Mouse (Mus musculus): Measurements from ENCODE around the gene Galntl6.
"Not testable (repeated sequence)": the region's sequence is repeated elsewhere in the genome, so short reads cannot be mapped to it uniquely, and the experiment has no call there.

Galntl6 gene

DNA sequence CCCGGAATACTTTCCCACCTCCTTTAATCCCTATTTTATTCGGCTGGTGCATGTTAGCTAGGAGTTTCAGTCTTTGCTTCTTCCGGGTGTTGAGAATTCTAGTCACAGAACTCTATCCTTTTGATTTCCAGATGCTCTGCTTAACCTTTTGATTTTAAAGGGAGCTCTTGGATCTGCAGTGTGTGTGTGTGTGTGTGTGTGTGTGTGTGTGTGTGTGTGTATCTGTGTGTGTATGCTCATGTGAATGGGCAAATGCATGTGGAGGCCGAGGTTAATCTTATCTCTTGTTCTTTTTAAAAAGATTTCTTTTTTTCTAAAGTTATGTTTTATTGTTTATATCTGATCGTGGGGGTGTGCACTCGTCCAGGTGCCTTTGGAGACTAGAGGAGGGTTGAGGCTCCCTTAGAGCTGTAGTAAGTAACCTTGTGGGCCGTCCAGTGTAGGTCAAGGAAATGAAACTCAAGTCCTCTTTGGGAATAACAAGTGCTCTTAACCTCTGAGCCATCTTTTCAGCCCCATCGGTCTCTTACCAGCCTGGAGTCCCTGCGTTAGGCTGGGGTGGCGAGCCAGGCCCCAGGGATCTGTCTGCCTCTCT, 1145.9 kb downstream of the Galntl6 start:
- no peak for DNase-seq (ENCODE audit: low spot score in 2 of 2)

DNA sequence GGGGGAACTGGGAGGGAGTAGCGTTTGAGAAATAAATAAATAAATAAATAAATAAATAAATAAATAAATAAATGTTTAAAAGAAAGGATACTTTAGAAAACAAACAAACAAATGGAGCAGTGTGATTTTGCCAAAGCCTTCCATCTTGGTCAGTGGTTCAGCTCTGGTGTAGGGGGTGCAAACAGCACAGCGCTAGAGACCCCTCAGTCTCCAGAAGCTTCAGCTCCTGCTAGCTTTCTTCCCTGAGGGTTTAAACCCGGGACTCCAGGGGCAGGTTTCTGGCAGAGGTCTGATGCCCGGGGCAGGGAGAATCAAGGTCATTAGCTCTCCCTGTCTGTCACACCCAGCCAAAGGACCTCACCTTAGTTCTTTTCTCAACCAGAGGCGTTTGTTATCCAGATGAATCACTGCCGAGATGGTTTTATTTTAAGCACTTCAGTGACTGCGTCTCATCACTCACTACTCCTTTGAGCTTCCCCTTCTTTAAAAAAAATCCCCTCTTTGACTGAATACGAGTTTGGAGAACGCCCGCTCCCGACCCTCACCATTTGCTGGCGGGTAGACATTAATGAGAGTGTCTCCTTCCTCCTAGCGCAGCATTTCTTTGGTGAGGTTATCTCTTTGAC, 1146.6 kb downstream of the Galntl6 start:
- DNase-seq (ENCODE audit: low spot score in 2 of 2): no peak

DNA sequence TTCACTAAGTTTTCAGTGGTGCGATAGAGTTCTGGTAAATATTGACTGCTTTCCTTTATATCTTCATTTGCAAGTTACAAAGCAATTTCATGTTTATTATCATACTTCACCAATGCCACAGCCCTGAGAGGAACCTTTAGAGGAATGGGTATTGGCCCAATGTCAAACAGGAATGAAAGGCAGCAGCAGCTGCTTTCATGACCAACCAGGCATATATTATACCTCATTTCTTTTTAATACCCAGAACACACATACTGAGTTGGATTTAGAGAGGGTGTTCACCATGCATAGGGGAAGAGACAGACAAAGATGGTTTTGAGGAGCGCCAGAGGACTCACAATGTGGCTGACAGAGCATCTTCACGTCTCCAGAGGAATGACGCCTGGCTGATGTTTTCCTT, 1147.2 kb downstream of the Galntl6 start:
- DNase-seq (ENCODE audit: low spot score in 2 of 2): no peak

DNA sequence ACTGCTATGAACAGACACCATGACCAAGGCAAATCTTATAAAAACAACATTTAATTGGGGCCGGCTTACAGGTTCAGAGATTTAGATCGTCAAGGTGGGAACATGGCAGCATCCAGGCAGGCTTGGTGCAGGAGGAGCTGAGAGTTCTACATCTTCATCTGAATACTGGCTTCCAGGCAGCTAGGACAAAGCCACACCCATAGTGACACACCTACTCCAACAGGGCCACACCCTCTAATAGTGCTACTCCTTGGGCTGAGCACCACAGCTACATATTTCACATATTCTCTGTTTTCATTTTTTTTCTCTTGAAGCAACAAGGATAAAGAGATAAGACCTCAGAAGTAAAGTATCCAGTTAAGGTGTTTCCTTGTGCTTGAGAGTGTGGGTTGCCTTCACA, 1149.8 kb downstream of the Galntl6 start:
- not testable (repeated sequence) for DNase-seq (ENCODE audit: low spot score in 2 of 2)

DNA sequence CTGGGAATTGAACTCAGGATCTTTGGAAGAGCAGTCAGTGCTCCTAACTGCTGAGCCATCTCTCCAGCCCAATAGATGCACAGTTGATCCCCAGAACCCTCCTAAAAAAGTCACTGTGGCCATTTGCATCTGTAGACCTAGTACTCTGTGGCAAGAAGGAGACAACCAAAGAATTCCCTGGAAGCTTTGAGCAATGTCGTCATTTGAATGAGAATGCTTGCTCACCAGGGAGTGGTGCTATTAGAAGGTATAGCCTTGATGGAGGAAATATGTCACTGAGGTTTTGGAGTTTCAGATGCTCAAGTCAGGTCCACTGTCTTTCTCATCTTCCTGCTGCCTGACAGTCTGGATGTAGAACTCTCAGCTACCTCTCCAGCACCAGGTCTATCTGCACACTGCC, 1151.5 kb downstream of the Galntl6 start:
- DNase-seq (ENCODE audit: low spot score in 2 of 2): no peak

DNA sequence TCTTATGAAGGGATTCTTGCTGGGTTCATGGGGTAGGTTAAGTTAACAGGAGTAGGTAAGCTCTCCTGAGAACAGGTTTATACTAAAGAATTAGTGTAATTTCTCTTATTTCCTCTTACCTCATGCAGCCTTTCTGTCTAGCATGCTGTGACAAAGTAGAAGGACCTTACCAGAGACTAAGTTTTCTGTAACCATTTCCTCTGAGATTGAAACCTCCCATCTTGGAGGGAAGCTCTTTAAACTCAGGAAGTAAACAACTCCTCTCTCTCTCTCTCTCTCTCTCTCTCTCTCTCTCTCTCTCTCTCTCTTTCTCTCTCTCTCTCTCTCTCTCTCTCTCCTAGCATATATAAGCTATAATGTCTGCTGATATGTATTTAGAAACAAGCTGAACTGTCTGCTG, 1153.6 kb downstream of the Galntl6 start:
- DNase-seq (ENCODE audit: low spot score in 2 of 2): no peak

DNA sequence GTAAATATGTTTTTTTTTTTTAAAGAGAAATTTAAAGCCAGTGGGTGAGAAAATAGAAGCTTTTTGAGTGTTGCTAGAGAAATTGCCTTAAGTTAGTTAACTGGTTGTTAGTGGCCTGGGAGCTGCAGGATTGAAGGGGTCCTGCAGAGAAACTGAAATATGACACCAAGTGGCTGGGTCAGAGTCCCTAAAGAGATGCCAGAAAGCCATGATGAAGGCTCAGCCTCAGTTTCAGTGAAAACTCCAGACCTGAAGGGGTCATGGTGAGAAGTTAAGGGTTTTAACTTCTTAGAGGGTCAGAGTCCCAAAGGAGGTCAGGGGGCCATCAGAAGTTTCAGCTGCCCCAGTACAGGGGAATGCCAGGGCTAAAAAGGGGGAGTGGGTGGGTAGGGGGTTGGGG, 1155.0 kb downstream of the Galntl6 start:
- DNase-seq (ENCODE audit: low spot score in 2 of 2): no peak

DNA sequence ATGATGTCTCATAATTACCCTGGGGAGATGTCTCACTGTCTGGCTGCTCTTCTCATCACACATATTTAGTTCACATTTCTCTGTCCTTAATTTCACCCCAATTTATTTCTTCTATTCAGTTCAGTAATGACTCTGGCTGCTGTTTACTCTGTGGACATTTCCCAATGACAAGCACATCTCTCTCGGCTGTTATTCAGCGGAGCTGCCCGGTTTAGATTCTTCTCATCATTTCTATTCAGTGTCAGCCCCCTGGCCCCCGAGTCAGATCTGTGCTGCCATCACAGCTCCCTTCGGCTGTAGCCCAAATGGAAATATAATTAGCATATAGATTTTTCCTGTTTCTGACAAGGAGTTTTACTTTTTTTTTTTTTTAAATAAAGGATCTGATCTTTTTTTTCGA, 1158.4 kb downstream of the Galntl6 start:
- DNase-seq (ENCODE audit: low spot score in 2 of 2): no peak

DNA sequence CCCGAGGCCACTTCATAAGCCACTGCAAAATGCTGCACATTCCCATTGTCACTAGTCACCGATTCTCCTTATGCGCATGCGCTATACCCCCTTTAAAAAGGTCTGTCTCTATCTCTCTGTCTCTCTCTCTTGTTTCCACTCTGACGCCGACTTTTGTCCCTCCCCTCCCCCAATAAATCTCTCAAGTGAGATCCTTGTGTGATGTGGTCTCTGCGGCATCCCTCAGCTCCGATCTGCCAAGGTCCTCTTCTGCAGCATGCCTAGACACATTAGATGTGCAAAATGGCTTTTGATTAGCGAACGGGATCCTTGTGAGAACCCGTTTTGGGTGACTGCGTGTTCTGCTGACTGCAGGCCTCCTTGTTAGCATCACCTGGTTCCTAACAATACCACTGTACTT, 1168.8 kb downstream of the Galntl6 start:
- no peak for DNase-seq (ENCODE audit: low spot score in 2 of 2)

DNA sequence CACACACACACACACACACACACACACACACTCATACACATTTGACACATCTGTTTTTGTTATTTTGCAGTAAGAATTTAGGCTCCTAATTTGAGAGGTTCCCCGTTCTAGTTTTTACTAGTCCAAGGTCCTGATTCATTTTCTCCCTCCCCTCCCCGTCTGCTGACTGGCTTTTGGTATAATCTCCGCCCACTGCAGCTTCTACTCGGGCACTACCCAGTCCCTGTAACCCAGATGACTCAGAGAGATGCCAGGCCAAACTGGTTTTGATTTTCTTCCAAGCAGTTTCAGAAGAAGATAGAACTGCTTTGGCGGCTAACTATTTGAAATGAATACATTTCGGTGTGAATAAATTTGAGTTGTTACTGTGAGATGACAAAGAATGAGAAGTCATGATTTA, 1170.5 kb downstream of the Galntl6 start:
- peak; percentile 14 to 57 for DNase-seq (ENCODE audit: low spot score in 2 of 2)

DNA sequence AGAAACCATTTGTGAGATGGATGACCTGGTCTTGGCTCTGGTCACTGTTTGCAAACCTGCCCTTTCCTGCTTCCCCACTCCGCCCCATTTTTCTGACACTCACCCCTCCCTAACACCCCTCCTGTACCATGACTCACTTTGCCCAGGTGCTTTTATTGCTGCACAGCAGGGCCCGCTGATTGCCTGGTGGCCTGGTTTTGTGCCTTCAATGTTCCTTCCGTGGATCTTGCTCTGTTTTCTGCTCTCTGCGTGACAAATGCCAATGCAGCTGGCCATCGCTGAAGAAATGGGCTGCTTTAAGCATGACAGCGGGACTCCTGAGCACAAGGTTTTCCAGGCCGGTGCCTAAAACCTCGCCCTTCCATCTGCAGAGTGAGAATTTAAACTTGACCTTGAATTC, 1171.1 kb downstream of the Galntl6 start:
- DNase-seq (ENCODE audit: low spot score in 2 of 2): peak; percentile 41 to 69

DNA sequence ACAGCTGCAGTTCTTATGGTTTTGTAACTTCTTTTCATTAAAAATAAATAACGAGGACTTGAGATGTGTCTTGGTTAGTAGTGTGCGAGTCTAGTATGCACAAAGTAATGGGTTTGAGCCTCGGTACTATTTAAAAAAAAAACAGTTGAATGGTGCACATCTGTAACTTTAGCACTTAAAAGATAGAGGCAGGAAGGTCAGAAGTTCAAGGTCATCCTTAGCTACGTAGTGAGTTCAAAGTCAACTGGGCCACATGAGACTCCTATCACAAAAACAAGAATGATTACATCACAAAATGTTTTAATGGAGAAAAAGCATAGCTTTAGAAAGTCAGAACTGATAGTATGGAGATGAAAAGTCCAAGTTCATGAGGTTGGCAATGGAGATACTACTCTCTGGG, 1175.2 kb downstream of the Galntl6 start:
- DNase-seq (ENCODE audit: low spot score in 2 of 2): no peak

DNA sequence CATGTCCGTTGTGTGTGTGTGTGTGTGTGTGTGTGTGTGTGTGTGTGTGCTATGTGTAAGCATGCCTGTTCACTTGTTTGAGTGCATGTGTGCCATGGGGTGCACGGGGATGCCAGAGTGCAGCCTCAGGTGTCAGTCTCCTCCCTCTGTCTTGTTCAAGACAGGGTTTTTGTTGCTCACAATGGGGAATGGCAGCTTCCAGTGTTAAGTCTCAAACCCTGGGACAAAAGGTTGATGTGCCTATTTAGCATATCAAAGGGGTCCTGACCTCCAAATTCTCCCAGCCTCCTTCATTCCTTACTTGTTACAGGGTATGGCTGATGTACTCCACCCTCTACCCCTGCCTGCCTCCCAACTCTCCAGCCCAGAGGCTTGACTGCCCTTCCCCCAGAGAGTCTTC, 1179.6 kb downstream of the Galntl6 start:
- DNase-seq (ENCODE audit: low spot score in 2 of 2): no peak

DNA sequence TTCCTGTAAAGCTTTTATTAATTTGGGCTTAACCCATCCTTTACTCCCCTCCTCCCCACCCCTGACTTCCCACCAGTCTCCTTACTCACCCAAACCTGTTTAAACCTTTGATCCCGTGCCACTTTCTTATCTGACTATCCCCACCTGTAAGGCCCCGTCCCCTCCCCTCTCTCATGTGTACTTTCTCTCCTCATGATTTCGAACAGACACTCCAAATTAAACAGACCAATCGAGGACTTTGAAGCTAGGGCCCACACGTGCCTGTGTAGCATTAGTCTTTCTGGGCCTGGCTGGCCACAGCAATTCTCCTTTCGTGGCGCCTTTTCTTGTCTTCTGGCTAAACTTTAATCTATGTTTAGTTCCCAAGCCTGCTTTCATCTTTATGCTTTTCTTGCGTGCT, 1180.8 kb downstream of the Galntl6 start:
- DNase-seq (ENCODE audit: low spot score in 2 of 2): no peak

DNA sequence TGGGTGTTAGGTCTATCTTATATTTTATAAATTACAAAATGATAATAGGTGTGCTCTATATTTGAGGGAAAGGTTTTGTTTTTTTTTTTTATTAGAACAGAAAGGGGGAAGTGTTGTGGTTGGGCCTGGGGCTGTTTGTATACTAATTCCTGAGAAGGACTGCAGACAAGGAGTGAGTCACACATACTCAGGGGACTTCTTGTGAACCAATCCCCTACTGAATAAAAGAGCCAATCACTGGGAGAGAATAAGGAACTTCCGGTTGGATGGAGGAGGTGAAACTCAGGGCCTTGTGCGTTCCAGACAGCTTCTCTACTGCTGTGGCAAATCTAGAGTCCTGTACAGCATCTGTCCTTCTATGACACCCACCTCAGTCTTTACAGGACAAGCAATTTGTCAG, 1184.2 kb downstream of the Galntl6 start:
- no peak for DNase-seq (ENCODE audit: low spot score in 2 of 2)

DNA sequence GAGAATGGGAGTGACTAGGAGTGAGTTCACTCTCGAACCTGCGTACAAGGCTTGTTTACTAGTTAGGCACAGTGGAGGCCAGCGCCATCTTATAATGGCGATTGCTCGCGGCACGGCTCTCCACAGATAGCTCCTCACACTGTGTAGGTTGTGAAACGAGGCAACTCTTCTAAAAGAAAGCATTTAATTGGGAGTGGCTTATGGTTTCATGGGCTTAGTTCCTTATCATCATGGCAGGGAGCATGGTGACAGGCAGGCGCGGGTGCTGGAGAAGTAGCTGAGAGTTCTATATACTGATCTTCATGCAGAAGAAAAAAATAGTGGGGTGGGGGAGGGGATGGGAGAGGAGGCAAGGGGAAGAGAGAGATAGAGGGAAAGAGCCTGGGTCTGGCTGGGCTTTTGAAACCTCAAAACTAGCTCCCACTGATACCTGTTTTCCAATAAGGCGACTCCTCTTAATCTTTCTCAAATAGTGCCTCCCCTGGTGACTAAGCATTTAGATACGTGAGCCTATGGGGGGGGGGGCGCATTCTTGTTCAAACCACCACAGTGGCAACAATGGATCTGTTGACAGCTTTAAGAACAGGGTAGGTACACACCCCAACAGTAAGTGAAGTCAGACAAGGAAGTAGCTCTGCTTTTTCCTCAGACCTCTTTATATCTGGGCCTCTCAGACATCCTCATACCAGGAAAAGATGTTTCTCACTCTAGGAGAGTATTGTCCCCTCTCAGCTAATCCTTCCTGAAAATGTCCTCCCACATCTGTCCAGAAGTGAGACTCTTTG, 1187.4 kb downstream of the Galntl6 start:
- no peak for DNase-seq (ENCODE audit: low spot score in 2 of 2)
